Mouse (Mus musculus) heart, postnatal 0 days (tissue): Measurements from ENCODE around the gene Jsrp1.

Experiments used
- CTCF ChIP-seq: IDR thresholded peaks from 2 replicates; pipeline ENCODE4 v1.5.1; 2016; ENCODE audit warnings: antibody characterized with exemption, control low read depth, low read depth
- EP300 ChIP-seq: IDR thresholded peaks from 2 replicates; pipeline ENCODE4 v1.6.1; 2016; ENCODE audit warnings: antibody characterized with exemption, low read depth

DNA sequence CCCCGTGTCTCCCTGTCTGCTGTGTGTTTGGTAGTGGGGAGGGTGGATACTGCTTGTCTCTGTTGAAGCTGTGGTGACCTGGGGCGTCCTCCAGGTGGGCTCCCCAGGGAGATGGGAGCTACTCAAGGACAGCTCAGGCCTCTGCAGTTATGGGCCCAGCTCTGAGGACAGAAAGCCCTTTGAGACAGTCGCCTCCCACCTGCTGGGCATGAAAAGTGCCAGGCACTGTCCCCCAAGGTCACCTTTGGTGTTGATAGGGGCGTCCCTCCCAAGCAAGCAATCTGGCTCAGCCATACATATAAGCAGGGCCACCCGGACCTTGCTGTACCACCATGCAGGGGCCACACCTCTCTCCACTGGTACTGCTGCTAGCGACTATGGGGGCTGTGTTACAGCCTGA is 8.4 kb downstream of the Jsrp1 start, which contains the start of gene Amh:
- TF ChIP-seq CTCF (no peak), EP300 (no peak)
